Mouse (Mus musculus): Measurements from ENCODE around the gene Itga7.

The Itga7 gene

DNA sequence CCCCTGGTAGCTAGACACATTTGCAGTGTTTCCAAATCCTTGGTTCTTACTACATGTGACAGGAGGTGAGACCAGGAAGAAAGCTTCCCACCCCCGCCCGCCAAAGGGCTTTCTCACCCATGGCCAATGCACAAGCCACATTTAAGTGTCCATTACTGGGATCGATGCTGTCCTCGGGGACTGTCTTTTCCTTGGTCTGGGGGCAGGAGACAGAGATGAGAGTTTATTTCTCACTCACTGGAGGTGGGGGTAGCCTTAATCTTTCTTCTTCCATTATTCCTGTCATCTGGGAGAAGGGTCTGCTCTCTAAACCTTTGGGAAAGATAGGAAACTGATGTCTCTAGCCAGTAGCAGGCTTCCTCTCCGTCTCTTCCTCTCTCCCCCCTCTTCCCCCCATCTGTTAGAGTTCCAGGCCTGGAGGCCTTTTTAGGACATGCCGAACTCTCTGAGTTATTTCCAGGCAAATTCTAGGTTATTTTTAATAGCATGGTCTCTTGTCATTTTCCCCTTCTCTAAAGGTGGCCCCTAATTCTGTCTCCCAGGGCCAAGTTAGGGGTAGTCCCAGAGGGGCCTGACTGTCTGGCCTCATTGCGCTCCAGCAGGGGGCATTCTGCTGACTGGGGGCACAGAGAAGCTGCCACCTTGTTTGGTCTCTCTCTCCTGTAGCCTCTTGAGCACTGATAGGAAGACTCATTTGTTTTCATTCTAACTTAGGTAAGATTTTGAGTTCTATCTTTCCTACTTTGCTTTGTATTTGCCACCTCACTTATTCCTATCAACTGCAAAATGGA, 1.6 kb downstream of the Itga7 start:
- DNase-seq (ENCODE audit: low read depth, low spot score): no peak

DNA sequence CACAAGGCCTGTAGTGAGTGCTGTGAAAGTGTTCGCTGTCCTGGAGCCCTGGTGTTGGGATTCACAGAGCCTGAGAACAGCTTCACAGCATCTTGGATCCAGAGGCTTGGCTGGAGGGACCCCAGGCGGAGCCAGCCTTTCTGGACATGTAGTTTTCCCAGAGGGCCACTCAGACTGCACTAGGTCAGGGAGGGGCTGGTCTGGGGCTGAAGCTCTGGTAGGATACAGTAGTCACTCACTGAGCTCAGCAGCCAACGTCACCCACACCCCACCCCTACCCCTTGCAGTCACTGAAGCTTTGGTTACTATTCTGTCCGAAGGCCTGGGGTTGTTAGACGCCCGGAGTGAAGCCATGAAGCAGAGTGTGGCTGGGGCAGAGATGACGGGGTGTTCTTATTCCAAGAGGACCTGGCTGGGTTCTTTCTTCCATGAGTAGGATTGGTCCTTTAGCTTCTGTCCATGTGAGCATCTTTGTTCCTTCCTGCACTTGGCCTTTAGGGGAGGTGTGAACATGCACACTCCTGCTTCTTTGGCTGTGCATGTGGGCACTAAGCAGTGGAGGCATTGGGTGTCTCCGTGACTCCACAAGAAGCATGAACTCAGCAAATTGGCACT, 2.3 kb downstream of the Itga7 start:
- no peak for DNase-seq (ENCODE audit: low read depth, low spot score)

DNA sequence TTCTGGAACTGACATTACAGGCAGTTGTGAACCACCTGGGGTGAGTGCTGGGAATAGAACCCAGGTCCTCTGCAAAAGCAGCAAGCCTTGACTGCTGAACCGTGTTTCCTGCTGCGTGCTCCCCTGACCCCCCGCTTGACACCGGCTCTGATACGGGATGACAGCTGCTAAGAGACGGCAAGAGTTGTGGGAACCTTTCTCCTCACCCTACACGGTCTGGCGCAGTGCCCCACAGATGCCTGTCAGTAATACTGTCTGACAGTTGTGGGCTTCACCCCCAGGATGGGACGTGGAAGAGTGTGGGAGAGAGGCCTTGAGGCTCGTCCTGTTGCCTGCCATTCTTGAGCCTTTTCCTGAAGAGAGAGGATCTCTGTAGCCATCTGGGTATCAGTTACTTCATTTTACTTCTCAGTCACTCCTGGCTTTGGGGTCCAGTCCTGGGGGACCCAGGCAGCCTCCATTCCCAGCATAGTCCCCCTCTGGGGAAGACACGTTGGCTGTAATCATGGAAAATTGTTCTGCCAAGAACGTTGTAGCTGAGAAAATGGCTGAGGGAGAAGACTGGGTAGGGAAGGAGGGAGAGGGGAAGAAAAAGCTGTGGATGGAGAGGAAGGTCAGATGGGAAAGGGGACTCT, 4.3 kb downstream of the Itga7 start:
- no peak for DNase-seq (ENCODE audit: low read depth, low spot score)

DNA sequence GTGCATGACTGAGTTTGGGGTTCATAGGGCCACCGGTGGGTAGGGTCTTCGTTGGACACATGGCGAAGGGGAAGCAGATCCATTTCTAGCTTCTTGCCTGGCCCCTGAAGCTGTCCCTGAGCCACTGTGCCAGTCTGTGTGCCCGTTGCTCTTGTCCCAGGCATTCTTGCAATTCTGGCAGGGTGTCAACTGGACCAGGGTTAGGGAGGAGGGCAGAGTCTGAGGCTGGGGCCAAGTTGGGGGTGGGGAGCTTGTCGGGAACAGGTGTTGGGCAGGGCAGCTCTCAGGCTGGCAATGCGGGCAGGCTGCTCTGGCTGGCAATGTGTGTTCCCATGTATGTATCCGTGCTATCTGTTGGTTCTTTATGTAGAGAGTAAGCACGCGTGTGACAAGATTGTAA, 4.8 kb downstream of the Itga7 start:
- DNase-seq (ENCODE audit: low read depth, low spot score): no peak

DNA sequence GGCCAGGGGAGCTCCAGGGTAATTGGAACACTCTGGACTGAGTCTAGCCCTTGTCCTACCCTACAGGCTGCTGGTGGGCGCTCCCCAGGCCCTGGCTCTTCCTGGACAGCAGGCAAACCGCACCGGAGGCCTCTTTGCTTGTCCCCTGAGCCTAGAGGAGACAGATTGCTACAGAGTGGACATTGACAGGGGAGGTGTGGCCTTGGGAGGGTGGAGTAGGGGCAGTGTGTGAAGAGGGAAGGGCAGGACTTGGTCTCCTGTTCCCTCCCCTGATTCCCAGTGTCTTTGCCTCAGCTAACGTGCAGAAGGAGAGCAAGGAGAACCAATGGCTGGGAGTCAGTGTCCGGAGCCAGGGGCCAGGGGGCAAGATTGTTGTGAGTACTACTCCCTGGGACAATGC, 5.4 kb downstream of the Itga7 start:
- no peak for DNase-seq (ENCODE audit: low read depth, low spot score)

DNA sequence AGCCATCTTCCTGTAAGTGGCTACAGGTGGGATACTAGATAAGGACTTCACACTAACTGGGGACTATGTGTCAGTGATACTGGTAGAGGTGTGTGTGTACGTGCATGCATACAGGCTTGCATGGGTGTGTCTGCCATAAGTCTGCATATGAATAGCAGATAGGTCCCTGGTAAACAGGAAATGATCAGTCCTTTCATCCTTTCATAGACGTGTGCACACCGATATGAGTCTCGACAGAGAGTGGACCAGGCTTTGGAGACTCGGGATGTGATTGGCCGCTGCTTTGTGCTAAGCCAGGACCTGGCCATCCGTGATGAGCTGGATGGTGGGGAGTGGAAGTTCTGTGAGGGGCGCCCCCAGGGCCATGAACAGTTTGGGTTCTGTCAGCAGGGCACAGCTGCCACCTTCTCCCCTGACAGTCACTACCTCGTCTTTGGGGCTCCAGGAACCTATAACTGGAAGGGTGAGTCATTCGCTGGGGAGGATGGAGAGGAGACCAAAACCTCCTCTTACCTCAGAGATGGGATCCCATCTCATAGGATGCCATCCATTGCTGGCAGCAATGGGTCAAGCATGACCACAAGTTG, 7.0 kb downstream of the Itga7 start:
- DNase-seq (ENCODE audit: low read depth, low spot score): no peak

DNA sequence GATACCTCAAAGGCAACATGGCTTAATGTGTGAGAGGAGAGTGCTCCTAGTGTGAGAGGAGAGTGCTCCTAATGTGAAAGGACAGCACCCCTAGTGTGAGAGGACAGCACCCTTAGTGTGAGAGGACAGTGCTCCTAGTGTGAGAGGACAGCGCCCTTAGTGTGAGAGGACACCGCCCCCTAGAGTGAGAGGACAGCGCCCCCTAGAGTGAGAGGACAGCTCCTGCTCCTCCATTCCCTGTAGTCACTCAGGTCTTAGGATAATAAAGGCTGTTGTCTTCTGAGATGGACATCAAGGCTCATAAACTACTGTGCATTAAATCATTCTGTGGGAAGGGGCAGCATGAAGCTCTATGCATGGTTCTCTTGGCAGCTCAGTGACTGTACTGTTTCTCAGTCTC, 12.1 kb downstream of the Itga7 start:
- DNase-seq (ENCODE audit: low read depth, low spot score): no peak

DNA sequence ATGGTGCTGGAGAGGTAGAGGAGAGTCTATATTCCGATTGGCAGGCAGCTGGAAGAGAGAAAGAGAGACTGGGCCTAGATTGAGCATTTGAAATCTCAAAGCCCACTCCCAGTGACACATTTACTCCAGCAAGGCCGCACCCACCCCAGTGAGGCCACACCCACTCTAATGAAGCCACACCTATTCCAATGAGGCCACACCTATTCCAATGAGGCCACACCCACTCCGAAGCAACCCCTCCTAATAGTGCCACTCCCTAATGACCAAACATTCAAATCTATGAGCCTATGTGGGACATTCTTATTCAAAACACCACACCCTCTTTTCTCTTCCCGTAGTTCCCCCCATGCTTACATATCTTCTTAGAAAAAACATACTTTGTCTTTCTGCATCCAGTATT, 13.9 kb downstream of the Itga7 start:
- no peak for DNase-seq (ENCODE audit: low read depth, low spot score)

DNA sequence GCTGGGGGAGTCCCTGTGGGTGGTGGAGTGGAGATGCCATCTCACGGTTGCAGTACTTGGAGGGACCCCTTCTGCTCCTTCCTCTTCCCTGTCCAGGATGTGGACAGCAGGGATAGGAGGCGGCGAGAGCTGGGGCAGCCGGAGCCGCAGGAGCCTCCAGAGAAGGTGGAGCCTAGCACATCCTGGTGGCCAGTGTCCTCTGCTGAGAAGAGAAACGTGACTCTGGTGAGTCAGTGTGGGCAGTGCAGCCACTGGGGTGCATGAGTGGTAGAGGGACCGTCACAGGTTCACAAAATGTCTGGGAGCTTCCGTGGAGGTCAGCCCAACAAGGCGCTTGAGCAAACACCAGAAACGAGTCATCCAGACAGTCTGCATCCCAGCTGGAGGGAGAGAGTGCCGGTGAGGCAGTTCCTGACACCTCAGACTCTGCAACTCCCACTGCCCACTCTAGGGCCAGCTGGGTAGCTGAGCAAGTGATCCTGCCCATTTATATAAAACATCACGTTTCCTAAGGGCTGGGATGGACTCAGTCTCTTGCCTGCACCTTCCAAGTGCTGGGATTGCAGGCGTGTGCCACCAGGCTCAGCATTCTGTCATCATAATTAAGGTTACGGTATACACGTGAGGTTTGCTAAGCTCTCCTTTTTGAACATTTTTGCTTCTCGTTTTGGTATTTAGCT, 16.7 kb downstream of the Itga7 start:
- DNase-seq (ENCODE audit: low read depth, low spot score): no peak

DNA sequence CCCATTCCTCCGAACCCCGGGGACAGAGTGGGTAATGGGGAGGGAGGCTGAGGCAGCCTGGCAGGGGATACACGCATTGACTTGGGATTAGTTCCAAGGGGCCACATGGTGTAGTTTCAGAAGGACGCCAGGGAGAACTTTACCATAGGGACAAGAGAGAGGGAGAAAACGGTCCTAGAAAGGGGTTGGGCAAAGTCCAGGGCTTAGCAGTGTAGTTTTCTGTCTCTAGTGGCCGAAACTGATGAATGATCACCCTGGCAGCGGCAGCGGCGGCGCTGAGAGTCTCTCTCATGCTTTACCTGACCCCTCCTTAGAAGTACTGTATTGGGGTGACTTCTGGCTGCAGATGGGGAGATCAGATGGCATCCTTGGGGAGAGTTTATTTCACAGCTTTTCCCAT, 24.7 kb downstream of the Itga7 start:
- DNase-seq (ENCODE audit: low read depth, low spot score): no peak

DNA sequence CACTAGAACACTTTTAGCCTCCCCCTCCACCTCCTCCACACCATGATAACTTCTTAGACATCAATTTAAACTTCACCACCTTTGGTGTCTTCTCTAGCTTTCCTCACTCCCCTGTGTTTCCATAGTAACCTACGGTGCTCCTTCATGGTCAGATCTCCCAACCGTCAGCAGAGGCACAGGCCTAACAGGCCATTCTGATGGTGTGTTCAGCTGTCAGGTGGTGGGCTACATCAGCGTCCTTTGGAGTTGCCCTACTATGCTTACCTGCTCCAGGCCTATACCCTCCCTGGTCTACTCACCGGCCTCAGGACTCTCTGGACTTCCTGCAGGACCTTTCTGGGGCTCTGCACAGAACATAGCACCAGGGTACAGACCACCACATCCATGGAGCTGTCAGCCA, 26.5 kb downstream of the Itga7 start:
- no peak for DNase-seq (ENCODE audit: low read depth, low spot score)

DNA sequence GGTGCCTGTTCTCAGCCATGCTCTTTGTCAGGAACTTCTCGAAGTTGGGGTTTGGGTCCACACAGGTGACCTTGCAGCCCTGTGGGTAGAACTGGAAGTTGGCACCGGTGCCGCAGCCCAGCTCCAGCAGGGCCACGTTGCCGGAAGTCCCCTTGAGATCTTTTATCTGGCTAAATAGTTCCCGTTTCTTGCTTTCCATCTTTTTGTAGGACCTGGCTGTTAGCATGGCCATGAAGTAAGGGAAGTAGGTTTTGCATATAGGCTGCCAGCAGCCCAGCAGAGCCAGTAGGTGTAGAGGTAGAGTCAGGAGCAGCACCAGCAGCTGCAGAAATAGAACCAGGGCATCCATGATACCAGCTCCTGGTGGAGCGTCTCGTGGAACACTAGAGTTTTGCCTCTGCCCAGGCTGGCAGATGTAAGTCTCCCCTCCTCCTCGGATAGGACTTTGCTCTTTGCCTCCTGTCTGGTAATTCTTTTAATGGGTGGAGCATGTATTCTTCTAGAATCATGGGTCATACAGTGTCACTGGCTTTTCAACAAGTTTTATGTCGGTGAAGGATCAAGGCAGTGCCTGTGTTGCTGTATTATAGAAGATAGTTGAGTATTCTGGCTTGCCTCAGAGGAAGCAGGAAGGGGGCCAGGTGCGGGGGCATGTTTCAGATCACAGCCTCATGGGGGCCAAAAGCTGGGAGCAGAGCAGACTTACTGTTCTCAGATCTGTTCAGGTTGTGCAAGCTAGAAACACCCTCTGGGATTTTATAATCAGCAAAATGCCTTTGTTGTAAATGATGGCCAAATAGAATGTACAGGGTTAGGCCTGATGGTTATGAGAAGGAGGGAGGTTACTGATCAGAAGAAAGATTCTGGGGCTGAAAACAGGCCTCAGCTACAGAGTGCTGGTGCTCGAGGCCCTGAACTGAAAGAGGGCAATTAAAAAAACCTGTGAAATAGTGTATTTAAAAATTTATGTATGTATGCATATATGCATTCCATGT, 27.3 kb downstream of the Itga7 start, which contains the start of gene Mettl7b:
TSS of gene Mettl7b (minus strand) at position 399 of the 995 bp plus-strand sequence.
- DNase-seq (ENCODE audit: low read depth, low spot score): no peak

DNA sequence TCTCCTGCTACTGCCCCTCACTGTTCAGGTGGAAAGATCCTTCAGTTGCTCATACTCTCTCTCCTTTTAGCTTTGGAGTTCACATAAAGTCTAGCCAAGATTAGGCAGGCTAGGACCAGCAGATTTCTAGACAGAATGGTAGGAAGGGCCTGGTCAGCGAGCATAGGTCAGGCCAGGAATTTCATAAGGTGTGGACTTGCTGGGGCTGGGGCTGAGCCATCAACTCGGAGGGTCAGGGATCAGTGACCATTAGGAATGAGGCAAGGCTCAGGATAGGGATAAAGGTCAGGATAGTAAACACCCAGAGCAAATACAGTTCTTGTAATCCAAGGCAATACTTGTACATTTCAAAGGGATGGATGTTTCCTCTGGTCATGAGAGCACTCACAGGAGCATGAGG, 31.3 kb downstream of the Itga7 start:
- no peak for DNase-seq (ENCODE audit: low read depth, low spot score)

DNA sequence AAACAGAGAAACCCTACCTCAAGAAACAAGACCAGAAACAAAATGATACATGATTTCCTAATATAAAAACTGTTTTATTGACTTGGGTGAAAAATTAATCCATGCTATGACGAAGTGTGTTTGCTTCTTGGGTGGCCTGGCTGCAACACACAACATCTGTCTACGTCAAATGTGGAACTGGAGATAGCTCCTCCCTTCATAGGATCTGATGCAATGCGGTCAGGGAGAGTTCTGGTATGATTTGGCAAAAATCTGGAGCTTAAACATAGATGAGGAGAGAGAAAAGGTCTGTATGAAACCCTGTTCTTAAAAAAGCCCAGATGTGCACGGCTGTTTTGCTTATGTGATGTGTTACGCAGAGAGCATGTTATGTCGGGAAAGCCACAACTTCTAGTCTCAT, 32.3 kb downstream of the Itga7 start:
- DNase-seq (ENCODE audit: low read depth, low spot score): no peak

DNA sequence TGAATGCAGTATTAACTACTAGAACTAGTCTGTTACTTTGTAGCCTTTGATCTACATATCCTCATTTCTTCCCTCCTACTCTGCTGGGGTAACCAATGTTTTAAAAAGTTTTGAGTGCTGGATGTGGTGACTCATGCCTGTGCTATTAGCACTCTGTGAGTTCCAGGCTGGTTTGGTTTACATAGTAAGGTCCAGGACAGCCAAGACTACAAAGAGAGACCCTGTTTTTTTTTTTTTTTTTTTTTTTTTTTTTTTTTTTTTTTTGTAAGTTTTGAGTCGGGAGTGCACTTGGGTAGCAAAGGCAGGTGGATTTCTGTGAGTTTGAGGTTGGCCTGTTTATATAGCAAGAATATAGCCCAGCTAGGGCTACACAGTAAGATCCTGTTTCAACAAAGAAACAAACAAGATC, 34.7 kb downstream of the Itga7 start:
- DNase-seq (ENCODE audit: low read depth, low spot score): no peak

DNA sequence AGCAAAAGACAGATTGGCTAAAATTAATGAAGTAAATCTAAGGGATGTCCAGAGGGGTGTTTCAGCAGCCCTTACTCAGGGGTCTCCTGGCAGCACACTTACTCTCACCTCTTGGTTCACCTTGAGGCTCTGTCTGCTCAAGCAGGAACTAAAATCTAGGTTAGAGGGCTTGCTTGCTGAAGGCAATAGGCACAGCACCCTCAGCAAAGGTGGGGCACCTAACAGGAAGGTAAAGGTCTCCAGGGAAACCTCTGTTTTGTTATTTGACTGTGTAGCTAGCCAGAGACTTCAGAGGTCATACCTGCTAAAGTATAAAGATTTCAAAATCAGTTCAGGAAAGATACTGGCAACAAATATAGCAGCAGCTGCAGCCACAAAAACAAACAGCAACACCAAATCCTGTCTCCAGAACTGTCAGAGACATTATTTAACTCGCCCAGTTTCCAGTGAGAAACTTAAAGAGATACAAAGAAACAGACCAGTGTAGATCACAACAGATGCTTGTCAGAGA, 37.2 kb downstream of the Itga7 start:
- no peak for DNase-seq (ENCODE audit: low read depth, low spot score)

DNA sequence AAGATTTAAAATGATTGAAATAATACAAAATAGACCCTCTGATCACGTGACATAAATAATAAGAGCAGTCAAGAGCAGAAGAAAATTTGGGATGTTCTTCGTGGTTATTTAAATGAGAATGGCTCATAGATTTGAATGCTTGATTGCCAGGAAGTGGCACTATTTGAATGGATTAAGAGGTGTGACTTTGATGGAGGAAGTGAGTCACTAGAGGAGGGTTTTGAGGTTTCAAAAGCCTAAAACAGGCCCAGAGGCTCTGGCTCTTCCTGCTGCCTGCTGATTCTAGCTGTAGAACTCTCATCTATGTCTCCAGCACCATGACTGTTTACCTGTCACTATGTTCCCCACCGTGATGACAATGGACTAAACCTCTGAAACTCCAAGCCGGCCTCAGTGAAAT, 39.2 kb downstream of the Itga7 start:
- no peak for DNase-seq (ENCODE audit: low read depth, low spot score)

DNA sequence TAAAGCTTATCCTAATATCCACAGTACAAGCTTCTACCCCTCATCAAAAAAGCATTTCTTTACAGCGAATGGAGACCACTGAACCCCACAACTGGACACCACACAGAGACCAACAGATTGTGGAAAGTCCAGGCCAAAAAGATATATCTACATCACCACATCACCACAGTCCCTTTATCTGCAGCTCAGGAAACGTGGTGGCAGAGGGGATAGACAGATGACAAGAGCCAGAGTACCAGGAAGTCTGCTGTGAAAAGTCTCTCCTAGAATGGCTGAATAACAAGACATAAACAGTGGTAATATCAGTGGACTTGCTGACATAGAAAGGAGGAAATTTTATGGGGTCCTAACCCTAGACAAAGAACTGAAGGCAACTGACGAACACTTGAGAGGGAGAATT, 42.8 kb downstream of the Itga7 start:
- no peak for DNase-seq (ENCODE audit: low read depth, low spot score)

DNA sequence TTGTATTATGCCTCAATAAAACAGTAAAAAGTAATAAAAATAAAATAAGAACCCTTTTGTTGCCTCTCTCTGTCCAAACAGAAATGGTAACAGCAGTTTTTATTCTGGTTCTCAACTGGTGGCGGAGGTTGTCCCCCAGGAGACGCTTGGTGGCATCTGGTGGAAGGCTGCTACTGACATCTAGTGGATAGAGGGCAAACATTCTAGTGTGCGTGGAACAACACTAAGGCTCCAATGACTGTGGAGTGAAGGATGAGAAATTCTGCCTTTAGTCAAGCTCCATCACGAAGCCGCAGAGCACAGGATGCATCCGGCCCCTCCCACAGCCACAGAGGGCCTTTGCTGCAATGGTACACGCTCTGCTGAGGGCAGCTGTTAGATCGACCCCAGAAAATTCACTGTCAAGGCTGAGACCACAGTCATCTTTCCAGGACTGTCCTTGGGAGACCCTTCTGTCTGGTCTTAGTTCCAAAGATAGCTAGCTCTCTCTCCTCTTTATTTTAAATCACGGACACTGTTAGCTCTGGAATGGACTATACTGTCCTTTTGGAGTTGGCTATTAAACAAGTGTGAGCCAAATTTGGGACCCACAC, 44.0 kb downstream of the Itga7 start:
- peak; percentile 60 for DNase-seq (ENCODE audit: low read depth, low spot score)

All from mesoderm, embryonic 11.5 days (tissue).